Mouse (Mus musculus): Measurements from ENCODE around the gene Dnmbp.

The Dnmbp gene

GRCm38 (mm10) chr19:43882895-43883573, 57.0 kb downstream of the Dnmbp start:
- no peak for ATAC-seq (ENCODE audit: insufficient number of reproducible peaks, low FRiP score, low TSS enrichment)

GRCm38 (mm10) chr19:43881615-43882014, 58.4 kb downstream of the Dnmbp start:
- no peak for ATAC-seq (ENCODE audit: insufficient number of reproducible peaks, low FRiP score, low TSS enrichment)

GRCm38 (mm10) chr19:43880420-43880819, 59.6 kb downstream of the Dnmbp start:
- ATAC-seq (ENCODE audit: insufficient number of reproducible peaks, low FRiP score, low TSS enrichment), result no peak

GRCm38 (mm10) chr19:43879401-43880212, 60.4 kb downstream of the Dnmbp start:
- ATAC-seq (ENCODE audit: insufficient number of reproducible peaks, low FRiP score, low TSS enrichment), result peak; percentile 78

- no peak for ATAC-seq (ENCODE audit: insufficient number of reproducible peaks, low FRiP score, low TSS enrichment)
These were observed 61.6 kb downstream of the Dnmbp start for GRCm38 (mm10) chr19:43878111-43879092.

GRCm38 (mm10) chr19:43877364-43877763, 62.6 kb downstream of the Dnmbp start:
- no peak for ATAC-seq (ENCODE audit: insufficient number of reproducible peaks, low FRiP score, low TSS enrichment)

- ATAC-seq (ENCODE audit: insufficient number of reproducible peaks, low FRiP score, low TSS enrichment), result no peak
These were observed 64.0 kb downstream of the Dnmbp start for GRCm38 (mm10) chr19:43875996-43876395.

- ATAC-seq (ENCODE audit: insufficient number of reproducible peaks, low FRiP score, low TSS enrichment), result no peak
These were observed 65.6 kb downstream of the Dnmbp start for GRCm38 (mm10) chr19:43874351-43874750.

GRCm38 (mm10) chr19:43870418-43870817, 69.6 kb downstream of the Dnmbp start:
- ATAC-seq (ENCODE audit: insufficient number of reproducible peaks, low FRiP score, low TSS enrichment), result no peak

GRCm38 (mm10) chr19:43857347-43857746, 82.6 kb downstream of the Dnmbp start:
- ATAC-seq (ENCODE audit: insufficient number of reproducible peaks, low FRiP score, low TSS enrichment), result no peak

- no peak for ATAC-seq (ENCODE audit: insufficient number of reproducible peaks, low FRiP score, low TSS enrichment)
These were observed 87.0 kb downstream of the Dnmbp start for GRCm38 (mm10) chr19:43852837-43853545.

- ATAC-seq (ENCODE audit: insufficient number of reproducible peaks, low FRiP score, low TSS enrichment), result peak; percentile 72
These were observed 87.9 kb downstream of the Dnmbp start for GRCm38 (mm10) chr19:43851996-43852630.

- no peak for ATAC-seq (ENCODE audit: insufficient number of reproducible peaks, low FRiP score, low TSS enrichment)
These were observed 90.0 kb downstream of the Dnmbp start for GRCm38 (mm10) chr19:43850026-43850425.

GRCm38 (mm10) chr19:43847966-43848365, 92.0 kb downstream of the Dnmbp start:
- ATAC-seq (ENCODE audit: insufficient number of reproducible peaks, low FRiP score, low TSS enrichment), result no peak

- no peak for ATAC-seq (ENCODE audit: insufficient number of reproducible peaks, low FRiP score, low TSS enrichment)
These were observed 92.9 kb downstream of the Dnmbp start for GRCm38 (mm10) chr19:43847056-43847455.

GRCm38 (mm10) chr19:43845331-43845908, 94.6 kb downstream of the Dnmbp start:
- ATAC-seq (ENCODE audit: insufficient number of reproducible peaks, low FRiP score, low TSS enrichment), result no peak

GRCm38 (mm10) chr19:43843184-43843583, 96.8 kb downstream of the Dnmbp start:
- ATAC-seq (ENCODE audit: insufficient number of reproducible peaks, low FRiP score, low TSS enrichment), result no peak

- ATAC-seq (ENCODE audit: insufficient number of reproducible peaks, low FRiP score, low TSS enrichment), result 0 out of 2 replicates have a peak, but pooled peaks have one; percentile 36
These were observed 107.4 kb downstream of the Dnmbp start for GRCm38 (mm10) chr19:43832425-43833069.

- no peak for ATAC-seq (ENCODE audit: insufficient number of reproducible peaks, low FRiP score, low TSS enrichment)
These were observed 113.1 kb downstream of the Dnmbp start for GRCm38 (mm10) chr19:43826855-43827254.

Data from cerebellum, adult (tissue).